1 mouse cellular context compared by ENCODE assay signal in genomic region chr3:96727343-96727827, GRCm38 (mm10).
TF ChIP-seq lines count a peak whose summit lies in the region.

Gene Polr3c (minus strand): TSS chr3:96727628.
Gene Rnf115 (plus strand): TSS chr3:96727664.

TF ChIP-seq in CH12.LX, 34 proteins besides CTCF, POLR2A, EP300 and RAD21 (continued from another document):
- TF ChIP-seq POLR2AphosphoS2 (IDR thresholded peaks at IDR 0.05; ENCODE audit: low read depth, low read length) (peak; percentile 87), MEF2A (IDR thresholded peaks at IDR 0.05; ENCODE audit: borderline replicate concordance, low read depth, low read length) (peak; percentile 12; the same call in 1 of the 2 replicates), SMC3 (IDR thresholded peaks at IDR 0.05; ENCODE audit: low read depth, low read length) (no peak), NELFE (IDR thresholded peaks at IDR 0.05; ENCODE audit: low read depth, low read length) (peak; percentile 88), PAX5 (IDR thresholded peaks at IDR 0.05; ENCODE audit: low read length) (no peak), ZNF384 (IDR thresholded peaks at IDR 0.05; ENCODE audit: low read depth, low read length) (no peak), SIN3A (IDR thresholded peaks at IDR 0.05; ENCODE audit: low read length) (peak; percentile 98), RCOR1 (conservative IDR thresholded peaks at IDR 0.05; ENCODE audit: low read depth, low read length) (peak; percentile 50; the same call in 1 of the 2 replicates), CHD2 (IDR thresholded peaks at IDR 0.05; ENCODE audit: low read length) (no peak), KAT2A (IDR thresholded peaks at IDR 0.05; ENCODE audit: insufficient replicate concordance, low read length) (peak; percentile 78; the same call in 1 of the 2 replicates), TCF12 (IDR thresholded peaks at IDR 0.05; ENCODE audit: low read depth, low read length) (peak; percentile 89), ZKSCAN1 (IDR thresholded peaks at IDR 0.05; ENCODE audit: borderline replicate concordance, low read depth, low read length) (no peak), NRF1 (IDR thresholded peaks at IDR 0.05; ENCODE audit: low read depth, low read length) (peak; percentile 53), CHD1 (IDR thresholded peaks at IDR 0.05; ENCODE audit: low read depth, low read length) (0 out of 2 replicates have a peak, but pooled peaks have one; percentile 46), TBP (conservative IDR thresholded peaks at IDR 0.05; ENCODE audit: low read depth, low read length) (0 out of 2 replicates have a peak, but pooled peaks have one; percentile 55), MAFK (IDR thresholded peaks at IDR 0.05; ENCODE audit: insufficient replicate concordance, low read length) (no peak), USF1 (IDR thresholded peaks at IDR 0.05; ENCODE audit: low read depth, low read length) (peak; percentile 90), JUND (conservative IDR thresholded peaks at IDR 0.05; ENCODE audit: low read depth, low read length) (no peak), ZC3H11A (IDR thresholded peaks at IDR 0.05; ENCODE audit: low read depth, low read length) (no peak), ELF1 (IDR thresholded peaks at IDR 0.05; ENCODE audit: low read depth, low read length) (peak; percentile 98), MAZ (IDR thresholded peaks at IDR 0.05; ENCODE audit: low read depth, low read length) (0 out of 2 replicates have a peak, but pooled peaks have one; percentile 50), E2F4 (IDR thresholded peaks at IDR 0.05; ENCODE audit: insufficient replicate concordance, low read depth, low read length) (no peak), MYC (IDR thresholded peaks at IDR 0.05; ENCODE audit: low read depth, low read length) (peak; percentile 49; the same call in 1 of the 2 replicates), USF2 (conservative IDR thresholded peaks at IDR 0.05; ENCODE audit: low read depth, low read length) (no peak; the same call in 1 of the 2 replicates), UBTF (IDR thresholded peaks at IDR 0.05; ENCODE audit: low read depth, low read length) (no peak; the same call in 1 of the 2 replicates), IRF4 (IDR thresholded peaks at IDR 0.05; ENCODE audit: low read depth, low read length) (peak; percentile 64; the same call in 1 of the 2 replicates), HCFC1 (IDR thresholded peaks at IDR 0.05; ENCODE audit: low read depth, low read length) (peak; percentile 94), GABPA (IDR thresholded peaks at IDR 0.05; ENCODE audit: insufficient replicate concordance, low read depth, low read length) (peak; percentile 95), BHLHE40 (IDR thresholded peaks at IDR 0.05; ENCODE audit: low read depth, low read length) (peak; percentile 99)
TF ChIP-seq in CH12.LX: peak in this region for 22.
